Mouse (Mus musculus) thymus, postnatal 10 days (tissue): ENCODE results near the gene Polr1e.
"Not testable (repeated sequence)": the region's sequence is repeated elsewhere in the genome, so short reads cannot be mapped to it uniquely, and the experiment has no call there.

ENCODE experiments used
- DNase-seq, 2 experiments: peaks; one replicate each; pipeline ENCODE4 v3.0.0; 2021; ENCODE audit warnings: low spot score in 2 of 2

Polr1e gene

GRCm38 (mm10) chr4:45005452-45005851 is 12.9 kb upstream of the Polr1e start:
- no peak for DNase-seq

DNA sequence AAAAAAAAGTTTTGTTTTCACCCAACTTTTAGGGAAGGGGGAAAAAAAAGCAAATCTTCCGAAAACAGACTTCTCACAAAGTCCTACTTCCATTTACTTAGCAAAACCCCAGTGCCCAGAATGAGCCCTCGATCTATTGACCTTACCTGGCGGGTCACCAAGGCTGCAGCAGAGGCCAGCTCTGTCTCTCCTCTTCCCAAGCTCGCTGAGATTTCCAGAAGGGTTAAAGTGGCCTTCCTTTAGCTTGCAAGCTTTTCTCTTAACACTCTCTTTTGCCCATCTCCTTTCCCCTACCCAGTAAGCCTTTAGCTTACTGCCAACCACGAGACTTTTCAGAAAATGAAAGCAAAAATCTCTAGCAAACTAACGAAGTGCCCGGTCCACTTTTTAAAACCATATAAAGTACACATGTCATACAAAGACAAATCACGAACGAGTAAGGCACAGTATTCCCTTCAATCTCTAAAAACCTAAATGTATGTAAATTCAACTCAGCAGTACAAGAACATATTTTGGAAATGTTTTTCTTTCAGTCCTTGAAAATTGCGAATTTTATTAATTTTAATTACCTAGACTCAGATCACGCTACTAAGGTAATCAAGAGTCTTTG is 7.5 kb upstream of the Polr1e start:
- DNase-seq: no peak

- no peak for DNase-seq
Measured at GRCm38 (mm10) chr4:45011581-45012104, 6.7 kb upstream of the Polr1e start.

DNA sequence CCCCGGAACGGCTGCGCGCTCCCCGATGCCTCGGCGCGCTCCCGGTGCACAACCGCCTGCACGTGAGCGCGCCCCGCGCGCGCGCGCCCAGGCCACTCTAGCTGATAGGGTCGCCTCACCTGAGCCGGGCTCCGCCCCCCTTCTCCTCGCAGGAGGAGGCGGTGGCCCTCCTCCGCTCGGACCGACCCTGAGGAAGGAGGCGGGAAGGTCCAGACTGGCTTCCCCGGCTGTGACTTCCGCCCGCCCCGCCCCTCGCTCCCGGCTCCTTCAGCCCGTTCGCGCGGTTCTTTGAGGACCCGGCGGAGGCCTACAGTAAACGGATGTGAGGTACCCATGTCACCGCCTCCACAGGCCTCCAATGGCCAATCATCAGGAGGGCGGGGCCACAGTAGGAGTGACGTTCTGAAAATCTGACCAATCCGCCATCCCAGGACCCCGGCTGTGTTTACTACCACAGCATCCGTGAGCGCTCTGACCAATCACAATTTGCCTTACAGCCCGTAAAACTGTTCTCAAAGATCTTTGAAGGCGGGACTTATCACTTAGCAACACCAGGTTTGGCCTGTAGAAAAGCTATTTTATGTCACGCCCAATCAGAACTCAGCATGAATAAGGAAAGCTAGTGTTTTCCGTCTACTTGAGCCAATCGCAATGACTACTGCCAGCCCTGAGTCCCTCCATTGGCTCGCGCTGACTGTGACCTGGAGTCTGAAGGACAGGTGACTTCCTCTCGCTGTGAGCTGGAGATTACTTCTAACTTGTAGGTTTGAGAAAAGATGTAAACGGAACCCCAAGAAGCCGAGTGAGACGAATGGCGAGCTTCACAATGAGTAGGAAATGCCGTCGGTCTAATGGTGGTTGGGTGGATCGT is 6.0 kb upstream of the Polr1e start, which contains the start of gene Zbtb5:
Zbtb5 (minus strand) TSS at position 308 of the 871 bp plus-strand sequence.
- peak; percentile 98 to 100 for DNase-seq

GRCm38 (mm10) chr4:45013031-45013431 is 5.4 kb upstream of the Polr1e start:
- no peak for DNase-seq

- DNase-seq: no peak
Measured at GRCm38 (mm10) chr4:45013537-45013936, 4.8 kb upstream of the Polr1e start.

GRCm38 (mm10) chr4:45015615-45016014 is 2.8 kb upstream of the Polr1e start:
- DNase-seq: peak in 1 of 2 experiments; percentile 58

DNA sequence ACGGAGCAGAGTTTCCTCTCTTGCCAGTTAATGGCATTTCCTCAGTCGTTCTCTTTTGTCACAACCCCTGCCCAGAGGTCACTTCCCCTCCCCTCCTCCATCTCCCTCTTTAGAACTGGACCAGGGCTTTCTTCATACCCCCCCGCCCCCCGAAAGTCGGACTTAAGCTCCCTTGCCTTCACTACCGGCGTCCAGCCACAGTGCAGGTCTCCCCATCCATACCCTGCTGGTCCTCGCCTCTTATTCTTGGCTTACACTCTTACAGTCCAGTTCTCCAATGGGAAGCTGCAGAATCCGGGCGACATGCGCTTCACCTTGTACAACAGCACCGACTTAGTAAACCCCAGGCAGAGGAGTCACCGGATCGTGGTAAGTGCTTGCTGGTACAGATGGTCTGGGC is 626 bp downstream of the Polr1e start:
- DNase-seq: no peak

DNA sequence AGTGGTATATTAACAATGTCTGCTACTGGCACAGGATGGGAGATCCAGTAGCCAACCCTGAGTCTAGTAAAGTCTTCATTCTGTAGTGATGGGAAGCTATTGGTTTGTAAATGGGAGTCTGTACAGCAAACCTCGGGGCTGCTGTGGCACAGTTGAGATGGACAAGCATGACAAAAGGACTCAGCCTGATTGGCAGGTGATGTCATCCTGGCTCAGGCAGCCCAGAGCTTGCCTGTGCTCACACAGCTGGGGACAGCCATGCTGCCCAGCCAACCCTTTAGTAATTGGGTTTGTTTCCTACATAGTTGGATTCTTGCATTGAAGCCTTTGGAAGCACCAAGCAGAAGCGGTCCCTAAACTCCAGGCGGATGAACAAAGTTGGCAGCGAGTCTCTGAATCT is 8.1 kb downstream of the Polr1e start:
- DNase-seq: no peak

GRCm38 (mm10) chr4:45032586-45032985 is 14.2 kb downstream of the Polr1e start:
- no peak for DNase-seq

- DNase-seq: no peak
Measured at GRCm38 (mm10) chr4:45034693-45035628, 16.6 kb downstream of the Polr1e start.

GRCm38 (mm10) chr4:45036048-45036447 is 17.7 kb downstream of the Polr1e start:
- no peak for DNase-seq

DNA sequence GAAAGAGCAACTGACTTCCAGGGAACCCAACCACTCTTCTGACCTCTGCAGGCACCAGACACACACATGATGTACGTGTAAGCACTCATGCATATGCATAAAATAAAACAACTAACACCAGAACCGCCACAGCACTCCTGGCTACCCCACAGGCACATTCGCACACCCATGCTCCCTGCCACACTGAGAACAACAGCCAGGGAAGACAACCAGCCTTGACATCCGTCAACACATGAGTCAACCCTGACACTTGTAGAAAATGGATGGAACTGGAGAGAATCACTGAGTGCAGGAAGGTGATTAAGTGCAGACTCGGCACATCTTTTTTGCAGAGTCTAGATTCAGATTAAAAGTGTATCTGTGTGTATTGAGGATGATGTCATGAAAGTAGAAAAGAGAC is 18.2 kb downstream of the Polr1e start:
- DNase-seq: no peak

DNA sequence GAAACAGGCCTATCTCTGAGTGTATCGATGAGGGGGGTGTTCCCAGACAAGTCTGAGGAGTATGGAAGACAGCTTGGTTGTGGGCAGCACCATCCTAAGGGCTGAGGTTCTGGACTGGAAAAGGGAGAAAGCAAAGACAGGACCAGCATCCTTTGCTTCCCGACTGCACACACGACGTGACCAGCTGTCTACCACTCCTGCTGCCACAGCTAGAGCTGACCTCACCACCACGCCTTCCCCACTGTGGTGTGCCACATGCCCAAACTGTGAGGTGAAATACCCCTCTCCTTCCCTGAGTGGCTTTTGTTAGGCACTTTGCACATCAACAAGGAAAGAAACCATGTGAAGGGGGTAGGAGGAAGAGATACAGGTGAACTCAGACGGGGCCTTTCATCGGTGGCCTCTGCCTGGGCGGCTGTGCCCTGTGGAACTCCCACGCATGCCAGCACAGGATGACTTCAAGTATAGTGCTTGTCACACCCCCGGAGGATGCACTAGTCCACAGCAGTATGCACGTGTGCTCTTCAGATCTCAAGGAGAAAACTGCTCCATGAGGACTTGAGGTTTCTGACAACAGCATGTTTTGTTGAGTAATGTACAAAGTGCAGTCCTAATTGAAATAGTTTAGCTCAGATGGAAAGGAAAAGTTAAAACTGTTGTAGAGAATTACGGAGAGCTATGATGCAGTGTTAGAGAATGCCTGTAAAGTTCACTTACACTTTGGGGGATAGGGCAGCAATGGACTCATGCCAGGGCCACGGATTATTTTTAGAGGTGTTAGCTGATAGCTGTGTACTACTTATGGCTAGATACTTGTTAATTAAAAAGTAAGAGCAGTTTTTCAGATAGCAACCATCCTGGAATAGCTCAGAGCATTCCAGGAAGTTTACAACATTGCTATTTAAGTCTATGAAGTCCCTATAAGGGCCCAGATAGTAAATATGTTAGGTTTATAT is 19.4 kb downstream of the Polr1e start:
- no peak for DNase-seq

DNA sequence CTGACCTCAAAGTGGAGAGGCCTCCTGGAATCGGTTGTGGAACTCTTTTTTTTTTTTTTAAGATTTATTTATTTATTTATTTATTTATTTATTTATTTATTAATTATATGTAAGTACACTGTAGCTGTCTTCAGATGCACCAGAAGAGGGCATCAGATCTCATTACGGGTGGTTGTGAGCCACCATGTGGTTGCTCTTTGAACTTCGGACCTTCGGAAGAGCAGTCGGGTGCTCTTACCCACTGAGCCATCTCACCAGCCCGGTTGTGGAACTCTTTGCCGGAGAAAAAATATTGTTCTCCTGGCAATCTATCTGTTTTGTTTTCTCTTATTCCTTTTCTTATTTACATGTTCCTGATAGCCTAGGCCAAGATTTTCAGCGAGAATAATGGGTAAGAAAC is 20.5 kb downstream of the Polr1e start:
- DNase-seq: not testable (repeated sequence)

GRCm38 (mm10) chr4:45039546-45039945 is 21.2 kb downstream of the Polr1e start:
- not testable (repeated sequence) for DNase-seq

- DNase-seq: no peak
Measured at GRCm38 (mm10) chr4:45040795-45041194, 22.4 kb downstream of the Polr1e start.

GRCm38 (mm10) chr4:45046679-45047078 is 28.3 kb downstream of the Polr1e start:
- DNase-seq: no peak

GRCm38 (mm10) chr4:45047286-45047887 is 29.0 kb downstream of the Polr1e start:
- DNase-seq: no peak

GRCm38 (mm10) chr4:45047956-45048355 is 29.6 kb downstream of the Polr1e start:
- no peak for DNase-seq
